In genomic region chr10:26773541-26773940, GRCm38 (mm10) we compare ENCODE assay signal across 7 mouse cellular contexts. TPM values are rescaled to one million over a fixed set of nuclear protein-coding genes. Genes with fewer than 3 reads are reported as not detected.
DNase-seq lines count a peak whose midpoint lies in the region; ATAC-seq and TF ChIP-seq lines count a peak whose summit lies in the region.

No protein-coding gene starts in this region.

- no peak overlapping the region for H3K27ac ChIP-seq in CH12.LX (ENCODE audit: insufficient read depth, low read depth)
- H3K27ac ChIP-seq in hindbrain, embryonic 16.5 days (ENCODE audit: low read depth, low read length): peak overlapping the region; percentile 87
- H3K27ac ChIP-seq in liver, embryonic 15.5 days (replicated peaks): peak overlapping the region; percentile 87; the same call in 1 of the 2 replicates

- no peaks in the 10 kb centered on the region for H3K9me3 ChIP-seq in CH12.LX (replicated peaks; ENCODE audit: low read length)
- H3K9me3 ChIP-seq in hindbrain, embryonic 16.5 days (ENCODE audit: control insufficient read depth, low read length): no peaks in the 10 kb centered on the region
- H3K9me3 ChIP-seq in liver, embryonic 15.5 days (replicated peaks): no peaks in the 10 kb centered on the region

- ATAC-seq in hindbrain, embryonic 16.5 days: no peak
- no peak for ATAC-seq in liver, embryonic 15.5 days (ENCODE audit: insufficient read depth)
- ATAC-seq in monocyte, adult 5-6 weeks (replicated peaks; ENCODE audit: insufficient number of reproducible peaks, low FRiP score, low TSS enrichment, poor library complexity, severe bottlenecking): no peak

- dilution Hi-C loops in CH12.LX (cut with MboI; ENCODE audit: extremely low pct_ligation_motif_present, extremely low pct_unique_long_range_greater_than_20kb, low sequenced_read_pairs): no loop called here

- H3K4me2 ChIP-seq in CH12.LX (ENCODE audit: insufficient read depth, low read depth, poor library complexity, severe bottlenecking): peak overlapping the region; percentile 88; the same call in 1 of the 2 replicates
- H3K4me2 ChIP-seq in hindbrain, embryonic 16.5 days (ENCODE audit: low read length): peak overlapping the region; percentile 80
- H3K4me2 ChIP-seq in liver, embryonic 15.5 days: peak overlapping the region; percentile 77

- DNase-seq in CH12.LX (ENCODE audit: extremely low read depth): no peak
- DNase-seq in brain, embryonic 14.5 days (ENCODE audit: low read depth): peak; percentile 37
- DNase-seq in ovary, postnatal 36 days (ENCODE audit: low spot score): no peak
- DNase-seq in thymus, postnatal 4 days: no peak

- no peak for TF ChIP-seq POLR2A in CH12.LX (IDR thresholded peaks at IDR 0.05; ENCODE audit: low read depth, low read length)
- no peak for TF ChIP-seq POLR2A in brain, embryonic 14.5 days (IDR thresholded peaks at IDR 0.05; ENCODE audit: borderline replicate concordance, extremely low read depth, insufficient read depth, insufficient read length, poor library complexity, severe bottlenecking)

- no peak overlapping the region for H3K9ac ChIP-seq in CH12.LX (ENCODE audit: insufficient read depth, low read depth)
- H3K9ac ChIP-seq in hindbrain, embryonic 16.5 days (ENCODE audit: low read depth, low read length): no peak overlapping the region
- H3K9ac ChIP-seq in liver, embryonic 15.5 days: no peak overlapping the region

- no peak for TF ChIP-seq CTCF in CH12.LX (conservative IDR thresholded peaks at IDR 0.05 in 1 of 2, IDR thresholded peaks at IDR 0.05 in 1 of 2; ENCODE audit: low read depth in 2 of 2, low read length in 2 of 2)
- no peak for TF ChIP-seq CTCF in brain, embryonic 14.5 days (IDR thresholded peaks at IDR 0.05; ENCODE audit: borderline replicate concordance, extremely low read depth, insufficient read depth, insufficient read length)

- TF ChIP-seq RAD21 in CH12.LX (IDR thresholded peaks at IDR 0.05; ENCODE audit: low read depth, low read length): no peak

- H3K27me3 ChIP-seq in CH12.LX (replicated peaks): no peaks in the 10 kb centered on the region
- H3K27me3 ChIP-seq in hindbrain, embryonic 16.5 days (replicated peaks; ENCODE audit: control insufficient read depth, insufficient read depth, low read length): no peaks in the 10 kb centered on the region
- no peaks in the 10 kb centered on the region for H3K27me3 ChIP-seq in liver, embryonic 15.5 days

- no peak for TF ChIP-seq EP300 in CH12.LX (IDR thresholded peaks at IDR 0.05; ENCODE audit: low read length)

- in situ Hi-C loops in CH12.LX (cut with MboI; ENCODE audit: low pct_ligation_motif_present, low pct_unique_long_range_greater_than_20kb, low sequenced_read_pairs): no loop called here

- H3K79me2 ChIP-seq in CH12.LX (replicated peaks; ENCODE audit: control insufficient read depth, extremely low read depth, insufficient read depth, poor library complexity, severe bottlenecking): no peaks in the 10 kb centered on the region

- 31% methylated on average over 5 of the region's 5 CpGs for WGBS in hindbrain, embryonic 16.5 days
- WGBS in liver, embryonic 15.5 days (ENCODE audit: insufficient replicate concordance): 45% methylated on average over 5 of the region's 5 CpGs

- H3K4me3 ChIP-seq in CH12.LX (replicated peaks in 1 of 3; ENCODE audit: low read depth in 2 of 3, low read length in 2 of 3, poor library complexity in 1 of 3): no peak overlapping the region
- peak overlapping the region; percentile 59 for H3K4me3 ChIP-seq in hindbrain, embryonic 16.5 days (ENCODE audit: low read length)
- H3K4me3 ChIP-seq in liver, embryonic 15.5 days (replicated peaks): peak overlapping the region; percentile 63

- no peaks in the 10 kb centered on the region for H3K36me3 ChIP-seq in CH12.LX (replicated peaks in 1 of 2; ENCODE audit: control insufficient read depth in 1 of 2, insufficient read depth in 1 of 2, low read length in 1 of 2)
- no peaks in the 10 kb centered on the region for H3K36me3 ChIP-seq in hindbrain, embryonic 16.5 days (ENCODE audit: control insufficient read depth, insufficient read depth, low read length)
- H3K36me3 ChIP-seq in liver, embryonic 15.5 days (replicated peaks): no peaks in the 10 kb centered on the region

- H3K4me1 ChIP-seq in CH12.LX (ENCODE audit: control insufficient read depth in 1 of 2, insufficient read depth in 2 of 2): peaks cover 0 to 14% of the 10 kb centered on the region in 2 experiments; a peak in 2 of 4 replicates
- no peaks in the 10 kb centered on the region; the same call in 1 of the 2 replicates for H3K4me1 ChIP-seq in hindbrain, embryonic 16.5 days (ENCODE audit: control insufficient read depth, insufficient read depth, low read depth, low read length)
- H3K4me1 ChIP-seq in liver, embryonic 15.5 days (replicated peaks): peaks cover 46% of the 10 kb centered on the region

TF ChIP-seq in CH12.LX, 34 proteins besides CTCF, POLR2A, EP300 and RAD21:
- TF ChIP-seq RCOR1 (conservative IDR thresholded peaks at IDR 0.05; ENCODE audit: low read depth, low read length) (no peak), POLR2AphosphoS2 (IDR thresholded peaks at IDR 0.05; ENCODE audit: low read depth, low read length) (no peak), HCFC1 (IDR thresholded peaks at IDR 0.05; ENCODE audit: low read depth, low read length) (no peak), USF2 (conservative IDR thresholded peaks at IDR 0.05; ENCODE audit: low read depth, low read length) (no peak), NELFE (IDR thresholded peaks at IDR 0.05; ENCODE audit: low read depth, low read length) (no peak), ZKSCAN1 (IDR thresholded peaks at IDR 0.05; ENCODE audit: borderline replicate concordance, low read depth, low read length) (no peak)
TF ChIP-seq in CH12.LX: peak in this region for 0.

RNA-seq across cellular contexts. Expression of gene Arhgap18, which starts 20.3 kb away (rescaled TPM):
- 3.2 and 3.3 TPM in 2 replicates for total RNA-seq in CH12.LX (2012; rRNA removed)
- 4.2 and 4.3 TPM in 2 replicates for total RNA-seq in CH12.LX (2014; rRNA removed)
- polyA plus RNA-seq in CH12.LX (2012; ENCODE audit: insufficient read length, low read depth): 3.0 and 3.3 TPM in 2 replicates
- polyA plus RNA-seq in brain, embryonic 14.5 days (2012; rRNA removed): 10.4 and 11.8 TPM in 2 replicates
- polyA plus RNA-seq in hindbrain, embryonic 16.5 days (2015; fragmentation: Nextera tagmentation; extraction: Ambion mirVana): 12.6 and 12.8 TPM in 2 replicates
- 7.2 and 7.9 TPM in 2 replicates for polyA plus RNA-seq in liver, embryonic 15.5 days (2015; fragmentation: Nextera tagmentation; extraction: Ambion mirVana)
- 39.9 to 124 TPM (median 59.8 TPM) in 3 replicates for total RNA-seq in monocyte, adult 5-6 weeks (2017)

Comparison
In these comparisons a context has a peak if more than half of its experiments do, and no peak if none do; other contexts are left out.
1. H3K4me3 ChIP-seq: peak in hindbrain, embryonic 16.5 days (single experiment) and liver, embryonic 15.5 days (single experiment); none in CH12.LX (0 of 3).
2. Peak in every context shown above with its lines, with median percentiles within 50 percentile points of each other: H3K4me2 ChIP-seq.